Mouse (Mus musculus): ENCODE measurements around the gene Rpap3.

Rpap3 gene

GRCm38 (mm10) chr15:97705211-97706050, at the start of gene Rpap3:
Gene Rpap3, minus strand, starts transcription at chr15:97705825.
- peak; percentile 87 for DNase-seq (ENCODE audit: low spot score in 2 of 2)

GRCm38 (mm10) chr15:97755361-97755760, 49.7 kb upstream of the Rpap3 start:
- no peak for DNase-seq (ENCODE audit: low spot score in 2 of 2)

GRCm38 (mm10) chr15:97754476-97754875, 48.9 kb upstream of the Rpap3 start:
- DNase-seq (ENCODE audit: low spot score in 2 of 2): no peak

GRCm38 (mm10) chr15:97752491-97752890, 46.9 kb upstream of the Rpap3 start:
- DNase-seq (ENCODE audit: low spot score in 2 of 2): no peak

GRCm38 (mm10) chr15:97751676-97752075, 46.1 kb upstream of the Rpap3 start:
- no peak for DNase-seq (ENCODE audit: low spot score in 2 of 2)

- DNase-seq (ENCODE audit: low spot score in 2 of 2): peak; percentile 75 to 80
Measured at GRCm38 (mm10) chr15:97750697-97751096, 45.1 kb upstream of the Rpap3 start.

- no peak for DNase-seq (ENCODE audit: low spot score in 2 of 2)
Measured at GRCm38 (mm10) chr15:97749841-97750240, 44.2 kb upstream of the Rpap3 start.

GRCm38 (mm10) chr15:97749397-97749796, 43.8 kb upstream of the Rpap3 start:
- no peak for DNase-seq (ENCODE audit: low spot score in 2 of 2)

- no peak for DNase-seq (ENCODE audit: low spot score in 2 of 2)
Measured at GRCm38 (mm10) chr15:97748964-97749363, 43.3 kb upstream of the Rpap3 start.

- DNase-seq (ENCODE audit: low spot score in 2 of 2): no peak
Measured at GRCm38 (mm10) chr15:97748309-97748708, 42.7 kb upstream of the Rpap3 start.

GRCm38 (mm10) chr15:97747486-97747885, 41.9 kb upstream of the Rpap3 start:
- no peak for DNase-seq (ENCODE audit: low spot score in 2 of 2)

- DNase-seq (ENCODE audit: low spot score in 2 of 2): no peak
Measured at GRCm38 (mm10) chr15:97746748-97747147, 41.1 kb upstream of the Rpap3 start.

GRCm38 (mm10) chr15:97746278-97746677, 40.7 kb upstream of the Rpap3 start:
- DNase-seq (ENCODE audit: low spot score in 2 of 2): no peak

- DNase-seq (ENCODE audit: low spot score in 2 of 2): no peak
Measured at GRCm38 (mm10) chr15:97745331-97745730, 39.7 kb upstream of the Rpap3 start.

GRCm38 (mm10) chr15:97744930-97745329, 39.3 kb upstream of the Rpap3 start:
- DNase-seq (ENCODE audit: low spot score in 2 of 2): no peak

GRCm38 (mm10) chr15:97743961-97744525, 38.4 kb upstream of the Rpap3 start:
- no peak for DNase-seq (ENCODE audit: low spot score in 2 of 2)

- DNase-seq (ENCODE audit: low spot score in 2 of 2): no peak
Measured at GRCm38 (mm10) chr15:97743210-97743609, 37.6 kb upstream of the Rpap3 start.

- no peak for DNase-seq (ENCODE audit: low spot score in 2 of 2)
Measured at GRCm38 (mm10) chr15:97742600-97742999, 37.0 kb upstream of the Rpap3 start.

GRCm38 (mm10) chr15:97742074-97742473, 36.4 kb upstream of the Rpap3 start:
- DNase-seq (ENCODE audit: low spot score in 2 of 2): no peak

- no peak for DNase-seq (ENCODE audit: low spot score in 2 of 2)
Measured at GRCm38 (mm10) chr15:97741662-97742061, 36.0 kb upstream of the Rpap3 start.

GRCm38 (mm10) chr15:97740283-97740732, 34.7 kb upstream of the Rpap3 start:
- DNase-seq (ENCODE audit: low spot score in 2 of 2): no peak

- DNase-seq (ENCODE audit: low spot score in 2 of 2): no peak
Measured at GRCm38 (mm10) chr15:97738923-97739322, 33.3 kb upstream of the Rpap3 start.

- DNase-seq (ENCODE audit: low spot score in 2 of 2): no peak
Measured at GRCm38 (mm10) chr15:97731988-97732387, 26.4 kb upstream of the Rpap3 start.

Data from frontal cortex, postnatal 36 days (tissue).